Mouse (Mus musculus): ENCODE data around the gene Tbc1d2b. TPM values are rescaled to one million over a fixed set of nuclear protein-coding genes. Genes with fewer than 3 reads are reported as not detected.

Gene Tbc1d2b
- polyA plus RNA-seq, 1 experiment from 2014 or later, result 20.9 TPM

- H3K36me3 ChIP-seq (ENCODE audit: control insufficient read depth, insufficient read depth, low read length), result peaks cover 2% of the 10 kb centered on the region; the same call in 1 of the 2 replicates
- H3K4me3 ChIP-seq (ENCODE audit: low read depth, low read length), result no peak overlapping the region
- no peak overlapping the region for H3K9ac ChIP-seq (replicated peaks; ENCODE audit: low read depth, low read length)
- H3K27me3 ChIP-seq (ENCODE audit: control insufficient read depth, insufficient read depth, low read length), result no peaks in the 10 kb centered on the region
- WGBS, result 85% methylated on average over 13 of the region's 13 CpGs
- no peak for ATAC-seq (ENCODE audit: insufficient number of reproducible peaks, insufficient read depth, low FRiP score, low read depth)
- no peaks in the 10 kb centered on the region for H3K9me3 ChIP-seq (ENCODE audit: control insufficient read depth, low read depth, low read length)
- H3K4me1 ChIP-seq (ENCODE audit: control insufficient read depth, insufficient read depth, low read length), result peaks cover 2% of the 10 kb centered on the region; the same call in 1 of the 2 replicates
- H3K4me2 ChIP-seq (replicated peaks; ENCODE audit: low read depth, low read length), result no peak overlapping the region
- H3K27ac ChIP-seq (ENCODE audit: low read length), result no peak overlapping the region
These were observed 19.4 kb downstream of the Tbc1d2b start for GRCm38 (mm10) chr9:90250964-90251750.

GRCm38 (mm10) chr9:90250141-90250775 lies 20.3 kb downstream of the Tbc1d2b start:
- no peak overlapping the region for H3K27ac ChIP-seq (ENCODE audit: low read length)
- H3K27me3 ChIP-seq (ENCODE audit: control insufficient read depth, insufficient read depth, low read length), result no peaks in the 10 kb centered on the region
- H3K4me2 ChIP-seq (replicated peaks; ENCODE audit: low read depth, low read length), result no peak overlapping the region
- 78% methylated on average over 5 of the region's 5 CpGs for WGBS
- no peaks in the 10 kb centered on the region for H3K4me1 ChIP-seq (ENCODE audit: control insufficient read depth, insufficient read depth, low read length)
- H3K36me3 ChIP-seq (ENCODE audit: control insufficient read depth, insufficient read depth, low read length), result peaks cover 2% of the 10 kb centered on the region; the same call in 1 of the 2 replicates
- ATAC-seq (ENCODE audit: insufficient number of reproducible peaks, insufficient read depth, low FRiP score, low read depth), result peak; percentile 75; the same call in 1 of the 2 replicates
- H3K4me3 ChIP-seq (ENCODE audit: low read depth, low read length), result no peak overlapping the region
- no peak overlapping the region for H3K9ac ChIP-seq (replicated peaks; ENCODE audit: low read depth, low read length)
- H3K9me3 ChIP-seq (ENCODE audit: control insufficient read depth, low read depth, low read length), result no peaks in the 10 kb centered on the region

GRCm38 (mm10) chr9:90249036-90249435 lies 21.6 kb downstream of the Tbc1d2b start:
- H3K27me3 ChIP-seq (ENCODE audit: control insufficient read depth, insufficient read depth, low read length), result no peaks in the 10 kb centered on the region
- no peak for ATAC-seq (ENCODE audit: insufficient number of reproducible peaks, insufficient read depth, low FRiP score, low read depth)
- no peak overlapping the region for H3K4me2 ChIP-seq (replicated peaks; ENCODE audit: low read depth, low read length)
- WGBS, result 80% methylated on average over 2 of the region's 2 CpGs
- no peak overlapping the region for H3K27ac ChIP-seq (ENCODE audit: low read length)
- H3K4me1 ChIP-seq (ENCODE audit: control insufficient read depth, insufficient read depth, low read length), result no peaks in the 10 kb centered on the region
- H3K4me3 ChIP-seq (ENCODE audit: low read depth, low read length), result no peak overlapping the region
- H3K9ac ChIP-seq (replicated peaks; ENCODE audit: low read depth, low read length), result no peak overlapping the region
- H3K9me3 ChIP-seq (ENCODE audit: control insufficient read depth, low read depth, low read length), result no peaks in the 10 kb centered on the region
- peaks cover 2% of the 10 kb centered on the region; the same call in 1 of the 2 replicates for H3K36me3 ChIP-seq (ENCODE audit: control insufficient read depth, insufficient read depth, low read length)

- Histone ChIP-seq H3K4me1 (ENCODE audit: control insufficient read depth, insufficient read depth, low read length) (no peaks in the 10 kb centered on the region), H3K27me3 (ENCODE audit: control insufficient read depth, insufficient read depth, low read length) (no peaks in the 10 kb centered on the region), H3K4me3 (ENCODE audit: low read depth, low read length) (no peak overlapping the region), H3K9me3 (ENCODE audit: control insufficient read depth, low read depth, low read length) (no peaks in the 10 kb centered on the region), H3K36me3 (ENCODE audit: control insufficient read depth, insufficient read depth, low read length) (peaks cover 2% of the 10 kb centered on the region; the same call in 1 of the 2 replicates), H3K4me2 (replicated peaks; ENCODE audit: low read depth, low read length) (no peak overlapping the region), H3K27ac (ENCODE audit: low read length) (no peak overlapping the region), H3K9ac (replicated peaks; ENCODE audit: low read depth, low read length) (no peak overlapping the region)
- no peak for ATAC-seq (ENCODE audit: insufficient number of reproducible peaks, insufficient read depth, low FRiP score, low read depth)
- WGBS, result 87% methylated on average over 7 of the region's 7 CpGs
These were observed 22.3 kb downstream of the Tbc1d2b start for GRCm38 (mm10) chr9:90248326-90248725.

- no peak overlapping the region for H3K4me3 ChIP-seq (ENCODE audit: low read depth, low read length)
- H3K4me1 ChIP-seq (ENCODE audit: control insufficient read depth, insufficient read depth, low read length), result no peaks in the 10 kb centered on the region
- no peaks in the 10 kb centered on the region for H3K27me3 ChIP-seq (ENCODE audit: control insufficient read depth, insufficient read depth, low read length)
- no peak for ATAC-seq (ENCODE audit: insufficient number of reproducible peaks, insufficient read depth, low FRiP score, low read depth)
- H3K27ac ChIP-seq (ENCODE audit: low read length), result no peak overlapping the region
- H3K9me3 ChIP-seq (ENCODE audit: control insufficient read depth, low read depth, low read length), result no peaks in the 10 kb centered on the region
- H3K4me2 ChIP-seq (replicated peaks; ENCODE audit: low read depth, low read length), result no peak overlapping the region
- WGBS, result 69% methylated on average over 7 of the region's 7 CpGs
- peaks cover 2% of the 10 kb centered on the region; the same call in 1 of the 2 replicates for H3K36me3 ChIP-seq (ENCODE audit: control insufficient read depth, insufficient read depth, low read length)
- no peak overlapping the region for H3K9ac ChIP-seq (replicated peaks; ENCODE audit: low read depth, low read length)
These were observed 23.3 kb downstream of the Tbc1d2b start for GRCm38 (mm10) chr9:90247316-90247715.

- H3K36me3 ChIP-seq (ENCODE audit: control insufficient read depth, insufficient read depth, low read length), result peaks cover 2% of the 10 kb centered on the region; the same call in 1 of the 2 replicates
- H3K4me3 ChIP-seq (ENCODE audit: low read depth, low read length), result no peak overlapping the region
- H3K27ac ChIP-seq (ENCODE audit: low read length), result no peak overlapping the region
- no peak overlapping the region for H3K9ac ChIP-seq (replicated peaks; ENCODE audit: low read depth, low read length)
- H3K27me3 ChIP-seq (ENCODE audit: control insufficient read depth, insufficient read depth, low read length), result no peaks in the 10 kb centered on the region
- ATAC-seq (ENCODE audit: insufficient number of reproducible peaks, insufficient read depth, low FRiP score, low read depth), result no peak
- H3K4me2 ChIP-seq (replicated peaks; ENCODE audit: low read depth, low read length), result no peak overlapping the region
- H3K9me3 ChIP-seq (ENCODE audit: control insufficient read depth, low read depth, low read length), result no peaks in the 10 kb centered on the region
- WGBS, result 93% methylated on average over 5 of the region's 5 CpGs
- no peaks in the 10 kb centered on the region for H3K4me1 ChIP-seq (ENCODE audit: control insufficient read depth, insufficient read depth, low read length)
These were observed 24.8 kb downstream of the Tbc1d2b start for GRCm38 (mm10) chr9:90245781-90246180.

GRCm38 (mm10) chr9:90245206-90245605 lies 25.4 kb downstream of the Tbc1d2b start:
- Histone ChIP-seq H3K27ac (ENCODE audit: low read length) (no peak overlapping the region), H3K27me3 (ENCODE audit: control insufficient read depth, insufficient read depth, low read length) (no peaks in the 10 kb centered on the region), H3K9ac (replicated peaks; ENCODE audit: low read depth, low read length) (no peak overlapping the region), H3K4me2 (replicated peaks; ENCODE audit: low read depth, low read length) (no peak overlapping the region), H3K36me3 (ENCODE audit: control insufficient read depth, insufficient read depth, low read length) (peaks cover 2% of the 10 kb centered on the region; the same call in 1 of the 2 replicates), H3K9me3 (ENCODE audit: control insufficient read depth, low read depth, low read length) (no peaks in the 10 kb centered on the region), H3K4me1 (ENCODE audit: control insufficient read depth, insufficient read depth, low read length) (no peaks in the 10 kb centered on the region), H3K4me3 (ENCODE audit: low read depth, low read length) (no peak overlapping the region)
- no peak for ATAC-seq (ENCODE audit: insufficient number of reproducible peaks, insufficient read depth, low FRiP score, low read depth)
- WGBS, result 90% methylated on average over 6 of the region's 6 CpGs

- Histone ChIP-seq H3K4me3 (ENCODE audit: low read depth, low read length) (no peak overlapping the region), H3K9ac (replicated peaks; ENCODE audit: low read depth, low read length) (no peak overlapping the region), H3K27me3 (ENCODE audit: control insufficient read depth, insufficient read depth, low read length) (no peaks in the 10 kb centered on the region), H3K27ac (ENCODE audit: low read length) (no peak overlapping the region), H3K9me3 (ENCODE audit: control insufficient read depth, low read depth, low read length) (no peaks in the 10 kb centered on the region), H3K4me1 (ENCODE audit: control insufficient read depth, insufficient read depth, low read length) (no peaks in the 10 kb centered on the region), H3K4me2 (replicated peaks; ENCODE audit: low read depth, low read length) (no peak overlapping the region), H3K36me3 (ENCODE audit: control insufficient read depth, insufficient read depth, low read length) (peaks cover 2% of the 10 kb centered on the region; the same call in 1 of the 2 replicates)
- WGBS, result 89% methylated on average over 15 of the region's 15 CpGs
- ATAC-seq (ENCODE audit: insufficient number of reproducible peaks, insufficient read depth, low FRiP score, low read depth), result no peak
These were observed 26.1 kb downstream of the Tbc1d2b start for GRCm38 (mm10) chr9:90244301-90245151.

Data from stomach, embryonic 14.5 days (tissue).